Mouse (Mus musculus): ENCODE results near the gene Rpf2.

The Rpf2 gene

GRCm38 (mm10) chr10:40249625-40250024 is 2.8 kb upstream of the Rpf2 start:
- DNase-seq (ENCODE audit: low spot score), result peak; percentile 21

- DNase-seq (ENCODE audit: low spot score), result no peak
Observed at GRCm38 (mm10) chr10:40247166-40247716, 405 bp upstream of the Rpf2 start.

GRCm38 (mm10) chr10:40237826-40238225 is 9.0 kb downstream of the Rpf2 start:
- DNase-seq (ENCODE audit: low spot score), result no peak

GRCm38 (mm10) chr10:40233241-40233640 is 13.6 kb downstream of the Rpf2 start:
- no peak for DNase-seq (ENCODE audit: low spot score)

GRCm38 (mm10) chr10:40232442-40232841 is 14.4 kb downstream of the Rpf2 start:
- no peak for DNase-seq (ENCODE audit: low spot score)

GRCm38 (mm10) chr10:40229725-40230124 is 17.1 kb downstream of the Rpf2 start:
- DNase-seq (ENCODE audit: low spot score), result no peak

- DNase-seq (ENCODE audit: low spot score), result no peak
Observed at GRCm38 (mm10) chr10:40227660-40228303, 19.1 kb downstream of the Rpf2 start.

- DNase-seq (ENCODE audit: low spot score), result no peak
Observed at GRCm38 (mm10) chr10:40218874-40219273, 28.0 kb downstream of the Rpf2 start.

- DNase-seq (ENCODE audit: low spot score), result peak; percentile 97
Observed at GRCm38 (mm10) chr10:40212443-40213169, 34.2 kb downstream of the Rpf2 start.

GRCm38 (mm10) chr10:40195001-40195400 is 51.8 kb downstream of the Rpf2 start:
- DNase-seq (ENCODE audit: low spot score), result no peak

- no peak for DNase-seq (ENCODE audit: low spot score)
Observed at GRCm38 (mm10) chr10:40192010-40192935, 54.6 kb downstream of the Rpf2 start.

- peak; percentile 36 for DNase-seq (ENCODE audit: low spot score)
Observed at GRCm38 (mm10) chr10:40191338-40191979, 55.4 kb downstream of the Rpf2 start.

GRCm38 (mm10) chr10:40190871-40191270 is 56.0 kb downstream of the Rpf2 start:
- DNase-seq (ENCODE audit: low spot score), result no peak

- no peak for DNase-seq (ENCODE audit: low spot score)
Observed at GRCm38 (mm10) chr10:40189689-40190088, 57.1 kb downstream of the Rpf2 start.

GRCm38 (mm10) chr10:40188831-40189230 is 58.0 kb downstream of the Rpf2 start:
- peak; percentile 55 for DNase-seq (ENCODE audit: low spot score)

GRCm38 (mm10) chr10:40185956-40186355 is 60.9 kb downstream of the Rpf2 start:
- DNase-seq (ENCODE audit: low spot score), result peak; percentile 58

- no peak for DNase-seq (ENCODE audit: low spot score)
Observed at GRCm38 (mm10) chr10:40180011-40180410, 66.8 kb downstream of the Rpf2 start.

- DNase-seq (ENCODE audit: low spot score), result no peak
Observed at GRCm38 (mm10) chr10:40179142-40179541, 67.7 kb downstream of the Rpf2 start.

- DNase-seq (ENCODE audit: low spot score), result no peak
Observed at GRCm38 (mm10) chr10:40177323-40177962, 69.4 kb downstream of the Rpf2 start.

All from embryo, embryonic 10.5 days (tissue).